Mouse (Mus musculus): ENCODE data around the gene Slc22a29. TPM values are rescaled to one million over a fixed set of nuclear protein-coding genes. Genes with fewer than 3 reads are reported as not detected.
"Not testable (repeated sequence)": the region's sequence is repeated elsewhere in the genome, so short reads cannot be mapped to it uniquely, and the experiment has no call there.

The Slc22a29 gene
- polyA plus RNA-seq, 1 experiment from 2014 or later, result not detected

- not testable (repeated sequence) for H3K36me3 ChIP-seq (ENCODE audit: control insufficient read depth, insufficient read depth, low read length); H3K27ac ChIP-seq (ENCODE audit: low read depth, low read length); H3K4me1 ChIP-seq (ENCODE audit: control insufficient read depth, insufficient read depth, low read length); H3K4me3 ChIP-seq (ENCODE audit: low read depth, low read length); H3K4me2 ChIP-seq; H3K27me3 ChIP-seq (ENCODE audit: control insufficient read depth, insufficient read depth, low read length); ATAC-seq (ENCODE audit: low FRiP score); H3K9ac ChIP-seq (ENCODE audit: low read length); H3K9me3 ChIP-seq (ENCODE audit: control insufficient read depth, low read length); DNase-seq (ENCODE audit: low spot score, missing footprints)
- WGBS, result 90% methylated on average over 2 of the region's 3 CpGs
Observed at GRCm38 (mm10) chr19:8131881-8132280, 86.8 kb downstream of the Slc22a29 start, which contains the start of gene Slc22a28. Slc22a28 (minus strand) TSS chr19:8131982.

Other genes starting within 250 kb of the Slc22a29 start
- gene Slc22a28, start 86.9 kb downstream of the Slc22a29 start, polyA plus RNA-seq (2014; fragmentation: Nextera tagmentation; extraction: Ambion mirVana), result not detected in 2 replicates
- not detected in 2 replicates for gene Slc22a30, start 186.2 kb upstream of the Slc22a29 start, polyA plus RNA-seq (2014; fragmentation: Nextera tagmentation; extraction: Ambion mirVana)